Mouse (Mus musculus): ENCODE measurements around the gene Fam71b. TPM values are rescaled to one million over a fixed set of nuclear protein-coding genes. Genes with fewer than 3 reads are reported as not detected.

Fam71b gene
- polyA plus RNA-seq, 1 experiment from 2014 or later = not detected

DNA sequence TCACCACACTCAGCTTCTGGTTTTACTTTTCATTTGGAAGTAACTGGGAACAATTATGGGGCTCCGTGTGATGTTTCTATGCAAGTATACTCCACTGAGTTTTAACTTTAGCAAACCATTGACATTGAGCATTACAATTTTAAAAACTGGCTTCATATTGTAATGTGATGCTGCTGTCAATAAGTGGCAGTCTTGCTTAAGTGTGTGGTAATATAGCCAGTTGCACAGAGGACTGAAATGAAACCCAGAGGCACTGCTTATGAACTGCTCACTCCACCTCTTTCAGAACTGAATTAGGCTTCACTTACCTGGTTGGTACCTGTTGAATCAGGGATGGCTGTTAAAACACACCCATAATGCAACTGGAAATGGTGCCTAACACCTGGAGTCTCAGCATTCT lies 46.8 kb downstream of the Fam71b start:
- no peak overlapping the region for H3K4me3 ChIP-seq
- DNase-seq (ENCODE audit: low spot score) = no peak
- H3K4me1 ChIP-seq = no peaks in the 10 kb centered on the region
- no peak overlapping the region for H3K27ac ChIP-seq
- peaks cover 56% of the 10 kb centered on the region for H3K36me3 ChIP-seq
- no peaks in the 10 kb centered on the region for H3K27me3 ChIP-seq (ENCODE audit: low read depth, poor library complexity, severe bottlenecking)
- 96% methylated on average over 1 of the region's 1 CpGs for WGBS
- H3K9me3 ChIP-seq (replicated peaks) = no peaks in the 10 kb centered on the region

DNA sequence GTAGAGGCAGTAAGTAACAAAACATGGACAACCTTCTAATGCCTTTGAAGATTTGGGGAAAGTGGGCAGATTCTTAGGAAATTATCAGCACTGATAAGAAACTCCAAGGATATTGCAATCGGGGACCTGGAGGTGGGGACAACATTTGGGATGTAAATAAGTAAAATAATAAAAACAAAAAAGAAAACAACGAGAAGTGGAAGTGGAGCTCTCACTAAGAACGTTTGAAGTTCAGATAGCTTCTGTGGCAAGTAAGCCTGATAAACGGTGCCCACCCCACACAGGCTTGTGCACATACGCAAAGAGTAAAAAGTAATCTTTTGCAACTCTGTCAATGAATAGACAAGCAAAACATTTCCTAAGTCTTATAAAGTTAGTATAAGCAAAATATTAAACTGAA lies 47.6 kb downstream of the Fam71b start:
- Histone ChIP-seq H3K27me3 (ENCODE audit: low read depth, poor library complexity, severe bottlenecking) (no peaks in the 10 kb centered on the region), H3K4me1 (no peaks in the 10 kb centered on the region), H3K36me3 (peaks cover 51% of the 10 kb centered on the region), H3K27ac (no peak overlapping the region), H3K9me3 (replicated peaks) (no peaks in the 10 kb centered on the region), H3K4me3 (no peak overlapping the region)
- DNase-seq (ENCODE audit: low spot score) = no peak
- WGBS = 93% methylated on average over 5 of the region's 5 CpGs

DNA sequence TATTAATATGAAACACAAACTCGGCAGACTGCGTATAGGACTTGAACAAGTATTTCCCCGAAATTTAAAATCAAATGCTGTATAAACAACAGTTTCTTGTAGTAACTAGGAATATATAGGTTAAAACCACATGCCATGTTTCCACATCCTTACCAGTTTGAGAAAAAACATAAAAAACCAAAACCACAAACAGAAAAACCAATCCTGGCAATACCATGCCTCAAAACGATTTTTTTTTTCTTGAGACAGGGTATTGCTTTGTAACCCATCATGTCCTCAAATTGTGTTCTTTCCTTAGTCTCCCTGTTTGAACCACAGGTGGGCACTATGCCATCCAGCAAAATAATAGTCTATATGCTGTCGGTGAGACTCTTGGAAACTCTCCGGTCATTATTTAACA lies 49.8 kb downstream of the Fam71b start:
- DNase-seq (ENCODE audit: low spot score) = no peak
- no peaks in the 10 kb centered on the region for H3K9me3 ChIP-seq (replicated peaks)
- H3K27ac ChIP-seq = no peak overlapping the region
- H3K4me3 ChIP-seq = no peak overlapping the region
- no peaks in the 10 kb centered on the region for H3K27me3 ChIP-seq (ENCODE audit: low read depth, poor library complexity, severe bottlenecking)
- WGBS = 93% methylated on average over 6 of the region's 6 CpGs
- H3K4me1 ChIP-seq = no peaks in the 10 kb centered on the region
- H3K36me3 ChIP-seq = peaks cover 29% of the 10 kb centered on the region

DNA sequence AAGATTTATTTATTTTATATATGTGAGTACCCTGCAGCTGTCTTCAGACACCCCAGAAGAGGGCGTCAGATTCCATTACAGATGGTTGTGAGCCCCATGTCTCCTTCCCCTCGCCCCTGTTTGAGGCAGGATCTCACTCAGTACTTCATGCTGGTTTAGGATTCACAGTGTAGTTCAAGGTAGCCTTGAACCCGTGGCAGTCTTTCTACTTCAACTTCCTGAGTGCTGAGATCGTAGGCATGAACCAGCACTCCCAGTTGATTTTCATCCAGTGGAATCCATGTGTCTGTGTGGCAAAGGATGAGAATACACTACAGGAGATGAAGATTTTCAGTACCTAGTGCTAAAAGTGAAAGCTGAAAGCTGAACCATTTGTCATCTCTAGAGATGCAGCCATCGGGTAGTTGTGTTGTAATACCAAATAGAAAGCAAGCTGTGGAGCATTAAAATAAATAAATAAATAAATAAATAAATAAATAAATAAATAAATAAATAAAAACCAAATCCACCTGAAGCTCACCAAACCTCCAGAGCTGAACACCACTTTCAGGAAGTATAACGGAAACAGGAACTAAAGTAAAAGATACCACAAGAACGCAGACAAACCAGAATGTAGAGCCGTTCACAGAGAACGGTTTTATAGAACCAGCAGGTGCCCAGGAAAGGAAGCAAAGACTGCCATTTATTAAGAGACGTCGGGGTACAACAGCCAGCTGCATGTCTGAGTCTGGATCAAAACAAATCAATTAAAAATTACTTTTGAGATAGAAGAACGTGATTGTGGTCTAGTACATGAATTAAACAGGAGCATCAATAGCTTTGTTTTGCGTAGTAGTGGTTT lies 51.5 kb downstream of the Fam71b start:
- H3K4me1 ChIP-seq = no peaks in the 10 kb centered on the region
- H3K36me3 ChIP-seq = peaks cover 12% of the 10 kb centered on the region
- DNase-seq (ENCODE audit: low spot score) = no peak
- no peaks in the 10 kb centered on the region for H3K27me3 ChIP-seq (ENCODE audit: low read depth, poor library complexity, severe bottlenecking)
- no peaks in the 10 kb centered on the region for H3K9me3 ChIP-seq (replicated peaks)
- H3K27ac ChIP-seq = no peak overlapping the region
- 81% methylated on average over 13 of the region's 13 CpGs for WGBS
- H3K4me3 ChIP-seq = no peak overlapping the region

DNA sequence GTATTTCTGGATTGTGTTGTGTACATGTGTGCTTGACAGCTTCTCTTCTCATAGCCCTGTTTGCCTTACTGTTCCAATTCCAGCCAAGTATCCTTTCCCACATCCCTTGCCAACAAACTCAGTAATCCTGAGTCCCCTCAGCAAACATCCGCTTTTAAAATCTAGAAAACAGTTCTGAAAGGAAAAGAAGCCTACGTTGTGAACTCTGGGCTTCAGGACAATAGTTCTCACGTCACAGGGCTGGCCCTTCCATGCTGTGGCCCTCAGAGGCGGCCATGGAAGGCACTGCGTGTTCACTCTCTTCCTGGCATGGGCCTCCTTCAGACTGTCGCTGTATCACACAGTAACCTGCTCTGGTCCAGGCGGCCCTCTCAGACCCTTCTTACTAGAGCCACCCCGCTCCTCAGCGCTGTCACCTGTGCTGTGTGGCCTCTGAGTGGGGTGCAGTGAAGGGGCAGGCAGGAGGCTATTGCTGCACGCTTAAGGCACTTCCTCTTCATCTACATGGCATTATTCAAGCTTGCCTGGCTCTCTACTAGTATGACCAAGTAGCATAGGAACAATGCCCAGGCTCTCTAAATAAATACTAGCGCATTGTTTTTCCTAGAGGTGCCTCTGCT lies 53.2 kb downstream of the Fam71b start:
- Histone ChIP-seq H3K36me3 (no peaks in the 10 kb centered on the region), H3K27me3 (ENCODE audit: low read depth, poor library complexity, severe bottlenecking) (no peaks in the 10 kb centered on the region), H3K4me1 (no peaks in the 10 kb centered on the region), H3K9me3 (replicated peaks) (no peaks in the 10 kb centered on the region), H3K4me3 (no peak overlapping the region), H3K27ac (no peak overlapping the region)
- 87% methylated on average over 11 of the region's 11 CpGs for WGBS
- DNase-seq (ENCODE audit: low spot score) = no peak

DNA sequence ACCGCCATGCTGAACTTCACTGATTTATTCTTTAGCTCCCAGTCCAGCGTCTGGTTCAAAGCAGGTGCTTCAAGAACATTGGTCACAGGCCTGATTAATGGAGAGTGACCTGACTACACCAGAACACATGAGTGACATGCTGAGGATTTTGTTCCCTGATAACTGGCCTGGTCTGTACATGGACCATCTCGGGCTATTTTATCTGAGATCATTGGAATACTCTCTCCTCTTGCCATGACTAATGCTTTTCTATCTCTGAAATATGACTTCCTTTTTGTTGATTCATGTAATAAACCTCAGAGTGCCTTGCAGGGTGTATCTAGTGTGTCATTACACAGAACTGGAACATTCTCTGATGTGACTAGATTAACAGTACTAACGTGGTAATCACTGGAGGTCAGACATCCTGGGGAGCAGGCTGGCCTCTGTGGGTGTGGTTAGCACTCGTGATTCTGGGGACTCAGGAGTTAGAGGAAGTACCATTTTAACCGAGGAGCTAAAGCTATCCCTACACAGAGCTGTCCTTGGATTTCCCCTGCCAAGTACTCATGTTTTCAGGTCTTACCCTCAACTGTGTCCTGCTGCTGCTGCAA lies 58.2 kb downstream of the Fam71b start, which contains the start of gene Havcr2:
Gene Havcr2, plus strand, starts transcription at position 483 of the 593 bp plus-strand sequence.
- 86% methylated on average over 6 of the region's 6 CpGs for WGBS
- Histone ChIP-seq H3K9me3 (replicated peaks) (no peaks in the 10 kb centered on the region), H3K27ac (no peak within 1 kb of the TSS), H3K4me3 (no peak within 1 kb of the TSS), H3K27me3 (ENCODE audit: low read depth, poor library complexity, severe bottlenecking) (no peaks in the 10 kb centered on the region), H3K36me3 (no peaks in the 10 kb centered on the region), H3K4me1 (no peaks in the 10 kb centered on the region)
- DNase-seq (ENCODE audit: low spot score) = no peak

Other genes starting within 250 kb of the Fam71b start
- gene Nipal4, start 230.1 kb upstream of the Fam71b start, polyA plus RNA-seq (2016; fragmentation: Nextera tagmentation; extraction: Ambion mirVana) = 0.36 TPM in 2 replicates
- gene Fndc9, start 161.0 kb upstream of the Fam71b start, polyA plus RNA-seq (2016; fragmentation: Nextera tagmentation; extraction: Ambion mirVana) = 0.09 and 0.11 TPM in 2 replicates
- gene Cyfip2, start 83.7 kb upstream of the Fam71b start, polyA plus RNA-seq (2016; fragmentation: Nextera tagmentation; extraction: Ambion mirVana) = 9.7 and 14.7 TPM in 2 replicates
- not detected in 2 replicates for gene Itk, start 7.0 kb upstream of the Fam71b start, polyA plus RNA-seq (2016; fragmentation: Nextera tagmentation; extraction: Ambion mirVana)
- 93.7 and 97.6 TPM in 2 replicates for gene Med7, start 40.4 kb downstream of the Fam71b start, polyA plus RNA-seq (2016; fragmentation: Nextera tagmentation; extraction: Ambion mirVana)
- 0.13 TPM in 1 of 2 replicates, not detected in the other for gene Havcr2, start 58.4 kb downstream of the Fam71b start, polyA plus RNA-seq (2016; fragmentation: Nextera tagmentation; extraction: Ambion mirVana)
- not detected in 2 replicates for gene Gm12169, start 127.7 kb downstream of the Fam71b start, polyA plus RNA-seq (2016; fragmentation: Nextera tagmentation; extraction: Ambion mirVana)
- not detected in 2 replicates for gene BC053393, start 175.0 kb downstream of the Fam71b start, polyA plus RNA-seq (2016; fragmentation: Nextera tagmentation; extraction: Ambion mirVana)
- not detected in 2 replicates for gene Dppa1, start 232.7 kb downstream of the Fam71b start, polyA plus RNA-seq (2016; fragmentation: Nextera tagmentation; extraction: Ambion mirVana)